Mouse (Mus musculus) stomach, embryonic 15.5 days (tissue): ENCODE data around the gene Kmt2b. TPM values are rescaled to one million over a fixed set of nuclear protein-coding genes. Genes with fewer than 3 reads are reported as not detected.

Experiments
- ATAC-seq: fragments of 200-750 bp; cut with Nextera tagmentation; 2 replicates; pipeline ENCODE4 v1.8.0; 2017; ENCODE audit warnings: low read depth, moderate number of reproducible peaks, moderate TSS enrichment; ENCODE audit not compliant: insufficient read depth, low FRiP score
- H3K27ac ChIP-seq: fragments of 300-500 bp; sonication (generic); 2 replicates; pipeline ENCODE4 v1.5.1; 2015; ENCODE audit warnings: mild to moderate bottlenecking, inconsistent platforms
- H3K27me3 ChIP-seq: fragments of 300-500 bp; sonication (generic); replicated peaks from 2 replicates; pipeline ENCODE4 v1.6.1; 2015; ENCODE audit warnings: inconsistent platforms
- H3K36me3 ChIP-seq: fragments of 300-500 bp; sonication (generic); 2 replicates; pipeline ENCODE4 v1.6.1; 2015; ENCODE audit warnings: inconsistent platforms
- H3K4me1 ChIP-seq: fragments of 300-500 bp; sonication (generic); 2 replicates; pipeline ENCODE4 v1.6.1; 2015; ENCODE audit warnings: inconsistent platforms
- H3K4me2 ChIP-seq: fragments of 300-500 bp; sonication (generic); 2 replicates; pipeline ENCODE4 v1.6.1; 2015; ENCODE audit warnings: mild to moderate bottlenecking, inconsistent platforms
- H3K4me3 ChIP-seq: fragments of 300-500 bp; sonication (generic); replicated peaks from 2 replicates; pipeline ENCODE4 v1.5.1; 2015; ENCODE audit warnings: inconsistent platforms
- H3K9ac ChIP-seq: fragments of 300-500 bp; sonication (generic); 2 replicates; pipeline ENCODE4 v1.6.1; 2015; ENCODE audit warnings: inconsistent platforms
- H3K9me3 ChIP-seq: fragments of 300-500 bp; sonication (generic); 2 replicates; pipeline ENCODE4 v1.6.1; 2016; ENCODE audit warnings: inconsistent platforms
- WGBS: fragments of 180-500 bp; shearing (Covaris S2); methylation state at CpG from one replicate; pipeline ENCODE4 v1.1.7; 2015; 5-methylcytosine and 5-hydroxymethylcytosine counted together
- polyA plus RNA-seq: library from polyadenylated mRNA; unstranded; fragments of >200 nt; fragmentation: Nextera tagmentation; extraction: Ambion mirVana; gene quantifications from 2 replicates; pipeline ENCODE4 v1.2.1, GENCODE M21; 2015

Kmt2b gene
- polyA plus RNA-seq, 1 experiment from 2014 or later, result 8.4 TPM

DNA sequence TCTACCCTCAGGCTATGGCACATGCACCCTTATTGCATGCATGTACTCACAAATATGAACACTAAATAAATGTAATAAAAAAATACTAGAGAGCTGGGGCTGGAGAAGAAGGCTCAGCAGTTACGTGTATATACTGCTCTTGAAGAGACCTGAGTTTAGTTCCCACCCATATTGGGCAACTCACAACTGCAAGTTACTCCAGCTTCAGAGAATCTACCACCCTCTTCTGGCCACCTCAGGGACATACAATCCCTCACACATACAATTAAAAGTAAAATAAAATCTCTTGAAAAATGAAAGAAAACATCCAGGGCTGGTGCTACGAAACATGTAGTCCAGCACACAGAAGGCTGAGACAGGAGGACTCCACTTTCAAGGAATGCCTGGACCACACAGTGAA lies 25.9 kb upstream of the Kmt2b start:
- no peak overlapping the region for H3K9ac ChIP-seq
- no peaks in the 10 kb centered on the region for H3K9me3 ChIP-seq
- H3K36me3 ChIP-seq, result peaks cover 31% of the 10 kb centered on the region
- H3K27me3 ChIP-seq, result no peaks in the 10 kb centered on the region
- no peak for ATAC-seq
- no peaks in the 10 kb centered on the region for H3K4me1 ChIP-seq
- H3K4me2 ChIP-seq, result no peak overlapping the region
- no peak overlapping the region for H3K27ac ChIP-seq
- H3K4me3 ChIP-seq, result no peak overlapping the region
- WGBS, result 64% methylated on average over 2 of the region's 2 CpGs

DNA sequence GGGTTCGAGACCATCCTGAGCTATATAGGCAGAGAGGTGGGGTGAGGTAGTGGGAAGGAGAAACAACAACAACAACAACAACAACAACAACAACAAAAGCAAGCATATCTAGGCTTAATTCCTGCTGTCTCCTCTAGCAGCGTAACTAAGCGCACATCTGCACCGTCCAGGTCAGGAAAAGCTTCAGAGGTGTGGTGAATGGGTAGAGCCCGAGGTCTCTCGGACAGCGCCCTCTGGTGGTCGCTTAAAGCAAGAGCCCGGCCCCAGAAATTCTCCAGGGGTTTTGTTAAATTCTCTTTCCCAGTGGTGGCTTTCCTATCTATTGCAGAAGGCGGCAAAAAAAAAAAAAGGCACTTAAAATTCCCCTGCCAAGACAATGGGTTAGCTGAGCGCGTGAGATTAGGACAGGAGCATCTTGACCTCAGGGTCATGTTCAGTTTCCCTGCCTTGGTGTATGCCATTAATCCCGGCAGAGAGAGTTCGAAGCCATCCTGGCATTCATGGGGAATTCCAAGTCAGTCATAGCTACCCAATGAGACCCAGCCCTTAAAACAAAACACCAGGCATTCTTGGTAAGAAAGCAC lies 25.1 kb upstream of the Kmt2b start:
- Histone ChIP-seq H3K4me1 (no peaks in the 10 kb centered on the region), H3K9ac (no peak overlapping the region), H3K27me3 (no peaks in the 10 kb centered on the region), H3K4me2 (no peak overlapping the region), H3K27ac (no peak overlapping the region), H3K4me3 (no peak overlapping the region), H3K9me3 (no peaks in the 10 kb centered on the region), H3K36me3 (peaks cover 23% of the 10 kb centered on the region)
- 23% methylated on average over 14 of the region's 14 CpGs for WGBS
- ATAC-seq, result peak; percentile 70

DNA sequence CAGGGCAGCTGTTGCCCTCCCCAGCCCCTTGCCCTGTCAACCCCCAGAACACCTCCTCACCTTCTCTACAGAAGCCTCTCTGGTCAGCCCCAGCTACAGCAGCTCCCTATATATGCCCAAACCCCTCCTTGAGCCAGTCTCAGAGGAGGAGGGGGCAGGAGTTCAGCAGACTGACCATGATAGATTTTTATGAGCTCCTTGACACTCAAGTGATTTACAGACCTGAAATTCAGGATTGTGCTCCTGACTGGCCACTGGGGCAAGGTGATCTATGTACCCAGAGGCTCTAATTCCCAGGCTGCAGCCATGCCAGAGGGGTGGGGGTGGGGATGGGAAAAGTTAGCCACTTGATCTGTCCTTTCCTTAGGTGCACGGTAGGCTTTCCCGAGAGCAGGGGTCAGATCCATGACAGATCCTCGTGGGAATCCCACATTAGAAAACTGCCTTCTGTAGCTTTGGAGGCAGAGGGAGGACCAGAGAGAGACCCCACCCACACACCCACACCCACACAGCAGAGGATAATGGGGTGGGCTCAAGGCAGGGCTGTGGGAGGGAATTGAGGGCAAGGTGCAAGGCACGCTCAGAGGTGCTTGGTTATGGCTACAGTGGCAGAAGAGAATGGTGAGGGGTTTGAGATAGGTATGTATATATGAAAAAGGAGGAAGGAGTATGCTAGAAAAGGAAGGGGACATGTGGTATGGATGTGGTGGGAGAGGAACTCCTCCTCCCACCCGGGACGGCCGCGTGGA lies 24.3 kb upstream of the Kmt2b start, which contains the start of gene Upk1a:
Upk1a (minus strand) TSS at position 194 of the 749 bp plus-strand sequence.
- Histone ChIP-seq H3K9me3 (no peaks in the 10 kb centered on the region), H3K36me3 (peaks cover 17% of the 10 kb centered on the region), H3K4me1 (no peaks in the 10 kb centered on the region), H3K9ac (no peak within 1 kb of the TSS), H3K4me2 (no peak within 1 kb of the TSS), H3K27ac (no peak within 1 kb of the TSS), H3K4me3 (no peak within 1 kb of the TSS), H3K27me3 (no peaks in the 10 kb centered on the region)
- WGBS, result 57% methylated on average over 8 of the region's 8 CpGs
- peak; percentile 24; the same call in 1 of the 2 replicates for ATAC-seq

DNA sequence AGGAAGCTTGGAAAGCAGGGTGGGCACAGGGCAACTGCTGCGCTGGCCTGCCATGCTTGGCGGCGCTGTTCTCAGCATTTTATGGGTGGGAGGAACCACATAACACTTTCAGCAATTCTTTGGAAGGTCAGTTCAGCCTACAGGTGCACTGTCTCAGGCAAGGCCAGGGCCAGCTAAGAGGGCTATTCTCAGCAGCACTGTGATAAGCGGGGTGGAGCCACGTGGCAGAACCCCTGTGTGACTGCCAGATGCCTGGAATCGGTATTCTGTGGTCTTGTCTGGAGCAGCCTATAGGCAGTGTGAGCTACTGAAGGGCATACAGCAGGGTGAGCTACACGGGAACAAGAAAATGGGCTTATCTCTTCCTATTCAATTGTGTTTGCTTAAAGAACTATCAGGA lies 21.5 kb upstream of the Kmt2b start:
- Histone ChIP-seq H3K4me2 (no peak overlapping the region), H3K36me3 (no peaks in the 10 kb centered on the region), H3K4me1 (no peaks in the 10 kb centered on the region), H3K4me3 (no peak overlapping the region), H3K27ac (no peak overlapping the region), H3K27me3 (no peaks in the 10 kb centered on the region), H3K9ac (no peak overlapping the region), H3K9me3 (no peaks in the 10 kb centered on the region)
- WGBS, result 45% methylated on average over 7 of the region's 7 CpGs
- ATAC-seq, result peak; percentile 51; the same call in 1 of the 2 replicates

DNA sequence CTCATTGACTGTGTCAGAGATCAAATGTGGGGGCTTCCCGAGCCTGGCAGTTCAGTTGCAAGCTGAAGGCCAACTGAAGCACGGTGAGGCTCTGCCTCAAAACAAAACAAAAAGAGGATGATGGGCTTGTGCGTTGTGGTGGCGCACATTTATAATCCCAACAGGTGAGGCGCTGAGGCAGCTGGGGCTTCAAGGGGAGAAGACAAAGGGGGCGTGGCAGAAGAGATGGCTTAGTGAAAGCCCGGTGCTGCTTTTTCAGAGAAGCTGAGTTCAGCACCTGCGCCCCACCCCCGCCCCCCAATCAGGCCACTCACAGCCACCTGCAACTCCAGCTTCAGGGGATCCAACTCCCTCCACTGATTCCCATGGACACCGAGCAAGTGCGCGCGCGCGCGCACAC lies 19.9 kb upstream of the Kmt2b start:
- Histone ChIP-seq H3K27ac (no peak overlapping the region), H3K36me3 (no peaks in the 10 kb centered on the region), H3K4me3 (no peak overlapping the region), H3K27me3 (no peaks in the 10 kb centered on the region), H3K4me1 (no peaks in the 10 kb centered on the region), H3K9ac (no peak overlapping the region), H3K4me2 (no peak overlapping the region), H3K9me3 (no peaks in the 10 kb centered on the region)
- WGBS, result 55% methylated on average over 14 of the region's 16 CpGs
- ATAC-seq, result no peak

DNA sequence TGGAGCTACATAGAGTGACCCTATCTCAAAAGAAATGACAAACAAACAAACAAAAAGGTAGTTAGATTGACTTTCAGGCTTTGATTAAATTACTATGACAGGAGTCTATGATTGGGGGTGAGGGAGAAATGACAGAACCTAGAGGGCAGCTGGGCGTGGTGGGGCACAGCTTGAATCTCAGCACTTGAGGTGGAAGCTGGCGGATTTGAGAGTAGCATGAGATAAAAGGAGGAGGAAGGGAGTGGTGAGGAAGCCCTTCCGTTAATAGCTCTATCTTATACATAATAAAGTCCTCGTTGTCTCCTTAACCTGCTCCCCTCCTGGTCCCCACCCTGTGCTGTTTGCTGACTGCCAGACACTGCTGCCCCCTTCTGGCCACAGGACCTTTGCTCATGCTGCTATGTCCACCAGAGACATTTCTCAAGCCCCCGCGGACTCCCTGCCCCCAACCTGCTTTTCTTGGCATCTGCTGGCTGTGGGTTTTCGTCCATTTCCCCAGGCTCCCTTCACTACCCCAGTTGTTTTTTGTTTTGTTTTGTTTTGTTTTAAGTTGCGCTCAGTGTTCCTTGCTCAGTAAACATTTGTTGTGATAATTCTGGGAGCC lies 19.3 kb upstream of the Kmt2b start:
- Histone ChIP-seq H3K9ac (no peak overlapping the region), H3K27me3 (no peaks in the 10 kb centered on the region), H3K4me3 (no peak overlapping the region), H3K27ac (no peak overlapping the region), H3K9me3 (no peaks in the 10 kb centered on the region), H3K4me1 (0 out of 2 replicates have a peak, but pooled peaks cover 5% of the 10 kb centered on the region), H3K4me2 (no peak overlapping the region), H3K36me3 (no peaks in the 10 kb centered on the region)
- no peak for ATAC-seq
- WGBS, result 27% methylated on average over 8 of the region's 8 CpGs

DNA sequence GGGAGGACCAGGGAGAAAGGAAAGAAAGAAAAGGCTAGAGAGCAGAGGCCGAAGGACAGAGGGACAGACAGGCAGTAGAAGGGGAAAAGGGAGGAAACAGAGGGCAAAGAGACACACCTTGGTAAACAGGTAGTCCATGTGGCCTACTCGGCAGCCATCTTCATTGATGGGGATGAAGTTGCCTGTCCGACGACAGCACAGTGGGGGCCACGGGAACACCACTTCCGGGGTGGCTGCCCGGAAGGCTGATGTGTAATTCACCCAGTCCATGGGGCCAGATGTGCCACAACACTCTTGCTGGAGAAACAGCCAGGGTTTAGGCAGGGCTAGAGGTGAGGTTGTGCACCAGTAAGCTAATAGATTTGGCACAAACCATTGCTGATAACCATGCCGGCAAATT lies 16.4 kb upstream of the Kmt2b start:
- Histone ChIP-seq H3K4me2 (no peak overlapping the region), H3K9ac (no peak overlapping the region), H3K4me3 (no peak overlapping the region), H3K27ac (no peak overlapping the region), H3K9me3 (no peaks in the 10 kb centered on the region), H3K36me3 (no peaks in the 10 kb centered on the region), H3K4me1 (0 out of 2 replicates have a peak, but pooled peaks cover 12% of the 10 kb centered on the region), H3K27me3 (no peaks in the 10 kb centered on the region)
- no peak for ATAC-seq
- WGBS, result 76% methylated on average over 8 of the region's 8 CpGs

DNA sequence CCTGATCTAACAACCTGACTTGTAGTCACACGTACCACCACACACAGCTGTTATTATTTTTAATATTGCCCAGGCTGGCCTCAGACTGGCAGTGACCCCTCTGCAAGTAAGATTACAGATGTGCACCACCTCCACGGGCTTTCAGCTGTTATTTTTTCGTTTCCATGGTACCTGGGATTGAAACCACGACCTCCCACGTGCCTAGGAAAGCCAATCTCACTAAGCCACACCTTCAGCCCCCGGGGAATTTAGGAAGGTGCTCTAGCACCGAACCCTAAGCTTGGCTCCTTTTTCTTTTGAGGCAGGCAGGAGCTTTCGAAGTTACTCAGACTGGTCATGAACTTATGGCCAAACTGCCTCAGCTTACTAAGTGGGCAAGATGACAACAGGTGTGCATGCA lies 15.9 kb upstream of the Kmt2b start:
- H3K9me3 ChIP-seq, result no peaks in the 10 kb centered on the region
- 0 out of 2 replicates have a peak, but pooled peaks cover 16% of the 10 kb centered on the region for H3K4me1 ChIP-seq
- no peak overlapping the region for H3K27ac ChIP-seq
- no peak overlapping the region for H3K4me2 ChIP-seq
- no peak overlapping the region for H3K4me3 ChIP-seq
- no peak overlapping the region for H3K9ac ChIP-seq
- no peak for ATAC-seq
- WGBS, result 50% methylated on average over 8 of the region's 8 CpGs
- H3K36me3 ChIP-seq, result no peaks in the 10 kb centered on the region
- H3K27me3 ChIP-seq, result no peaks in the 10 kb centered on the region

DNA sequence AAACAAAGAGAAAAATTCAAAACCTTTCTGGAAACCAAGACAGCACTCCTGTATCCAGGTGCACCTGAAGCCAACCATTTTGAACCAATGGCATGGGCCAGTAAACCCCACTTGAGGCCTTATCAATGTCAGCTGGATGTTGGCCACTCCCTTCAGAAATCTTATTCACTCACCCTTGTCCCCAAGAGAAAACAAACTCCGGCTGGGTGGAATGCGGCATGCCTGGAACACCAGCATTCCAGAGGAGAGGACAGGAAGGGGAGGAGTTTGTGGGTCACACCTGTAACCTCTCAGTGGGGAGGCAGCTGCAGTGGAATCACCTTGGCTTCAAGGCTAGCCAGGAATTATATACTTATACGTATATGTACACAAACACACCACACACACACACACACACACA lies 14.1 kb upstream of the Kmt2b start:
- Histone ChIP-seq H3K4me2 (0 out of 2 replicates have a peak overlapping the region, but pooled peaks have one; percentile 5), H3K9me3 (no peaks in the 10 kb centered on the region), H3K27me3 (no peaks in the 10 kb centered on the region), H3K27ac (peak overlapping the region; percentile 74), H3K9ac (no peak overlapping the region), H3K36me3 (no peaks in the 10 kb centered on the region), H3K4me1 (0 out of 2 replicates have a peak, but pooled peaks cover 16% of the 10 kb centered on the region), H3K4me3 (no peak overlapping the region)
- ATAC-seq, result peak; percentile 73
- WGBS, result 23% methylated on average over 3 of the region's 3 CpGs

DNA sequence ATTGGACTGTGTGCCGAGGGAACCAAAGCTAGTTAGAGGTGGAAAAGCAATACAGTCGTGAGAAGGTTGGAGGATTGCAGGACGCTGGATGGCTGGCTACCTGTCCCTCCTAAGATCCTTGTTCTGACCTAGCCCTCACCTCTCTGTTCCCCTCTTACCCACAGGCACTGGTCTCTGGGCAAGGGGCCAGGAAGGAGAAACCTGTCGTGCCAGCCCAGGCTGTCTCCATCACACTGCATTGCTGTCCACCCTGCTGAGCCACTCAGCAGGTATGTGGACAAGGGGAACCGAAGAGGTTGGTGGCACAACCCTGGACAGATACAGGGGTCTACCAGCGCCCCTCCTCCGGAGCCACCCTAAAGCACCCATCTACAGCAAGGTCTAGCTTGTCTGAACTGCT lies 12.1 kb upstream of the Kmt2b start:
- no peak for ATAC-seq
- H3K27ac ChIP-seq, result peak overlapping the region; percentile 83
- H3K4me2 ChIP-seq, result peak overlapping the region; percentile 33

DNA sequence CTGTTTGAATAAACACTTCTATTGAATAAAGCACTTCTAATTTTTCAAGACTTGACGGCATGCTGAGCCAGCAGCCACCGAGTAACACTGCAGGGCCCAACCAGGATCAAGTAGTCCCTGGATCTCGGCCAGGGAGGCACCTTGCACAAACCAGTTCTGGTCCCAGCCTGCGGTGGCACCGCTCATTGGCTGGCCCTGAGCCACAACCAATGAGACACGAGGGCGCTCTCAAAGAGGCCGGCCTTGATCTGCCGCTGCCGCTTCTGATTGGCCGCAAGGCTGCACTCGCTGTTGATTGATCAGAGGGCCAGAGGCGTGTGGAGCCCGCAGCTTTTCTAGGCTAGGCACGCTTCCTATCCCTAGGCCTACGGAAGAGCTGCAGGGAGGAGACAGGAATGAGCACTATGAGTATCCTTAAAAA lies 11.4 kb upstream of the Kmt2b start:
- H3K27ac ChIP-seq, result peak overlapping the region; percentile 83
- 1% methylated on average over 16 of the region's 16 CpGs for WGBS
- no peaks in the 10 kb centered on the region for H3K36me3 ChIP-seq
- no peaks in the 10 kb centered on the region for H3K27me3 ChIP-seq
- peak; percentile 91 for ATAC-seq
- peak overlapping the region; percentile 33 for H3K4me2 ChIP-seq
- H3K4me3 ChIP-seq, result no peak overlapping the region
- H3K9me3 ChIP-seq, result no peaks in the 10 kb centered on the region
- H3K4me1 ChIP-seq, result 0 out of 2 replicates have a peak, but pooled peaks cover 16% of the 10 kb centered on the region
- no peak overlapping the region for H3K9ac ChIP-seq

More for the DNA sequence above, 12.1 kb upstream of the Kmt2b start:
- H3K36me3 ChIP-seq, result no peaks in the 10 kb centered on the region
- H3K4me1 ChIP-seq, result 0 out of 2 replicates have a peak, but pooled peaks cover 16% of the 10 kb centered on the region
- 62% methylated on average over 7 of the region's 7 CpGs for WGBS
- H3K9ac ChIP-seq, result no peak overlapping the region
- no peak overlapping the region for H3K4me3 ChIP-seq
- no peaks in the 10 kb centered on the region for H3K27me3 ChIP-seq
- no peaks in the 10 kb centered on the region for H3K9me3 ChIP-seq

DNA sequence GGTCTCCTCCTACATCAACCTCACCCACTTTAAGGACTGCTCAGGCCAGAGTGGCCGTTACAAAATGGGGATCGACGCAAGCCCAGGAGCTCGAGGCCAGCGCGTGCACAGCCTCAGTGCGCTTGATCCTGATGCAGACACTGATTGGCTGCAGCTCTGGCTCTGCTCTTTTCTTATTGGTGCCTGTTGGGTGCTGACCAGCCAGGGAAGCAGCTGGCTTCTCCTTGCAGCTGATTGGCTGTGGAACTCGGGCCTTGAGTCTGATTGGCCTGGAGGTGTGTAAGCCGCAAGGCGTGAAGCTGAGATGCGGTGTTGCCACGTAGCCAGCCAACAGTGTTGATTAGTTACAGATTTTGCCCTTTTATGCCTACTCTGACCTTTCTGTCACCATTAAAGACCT lies 10.3 kb upstream of the Kmt2b start, which contains the start of gene Zbtb32:
Zbtb32 (minus strand) TSS at position 124 of the 400 bp plus-strand sequence.
- H3K27me3 ChIP-seq, result no peaks in the 10 kb centered on the region
- no peak within 1 kb of the TSS for H3K4me3 ChIP-seq
- H3K4me2 ChIP-seq, result peak within 1 kb of the TSS; percentile 26; the same call in 1 of the 2 replicates
- peak within 1 kb of the TSS; percentile 67 for H3K27ac ChIP-seq
- no peak within 1 kb of the TSS for H3K9ac ChIP-seq
- WGBS, result 92% methylated on average over 12 of the region's 12 CpGs
- 0 out of 2 replicates have a peak, but pooled peaks cover 16% of the 10 kb centered on the region for H3K4me1 ChIP-seq
- ATAC-seq, result no peak
- no peaks in the 10 kb centered on the region for H3K36me3 ChIP-seq
- H3K9me3 ChIP-seq, result no peaks in the 10 kb centered on the region
